Mouse (Mus musculus) ES-E14 (cell line): ENCODE data around the gene Il24.

ENCODE experiments used
- CHD2 ChIP-seq: IDR thresholded peaks from 2 replicates; pipeline ENCODE4 v1.6.1; 2014; ENCODE audit warnings: mild to moderate bottlenecking, low read depth, low read length, inconsistent platforms
- HCFC1 ChIP-seq: IDR thresholded peaks from 2 replicates; pipeline ENCODE4 v1.6.1; 2012; ENCODE audit warnings: low read length, inconsistent platforms, borderline replicate concordance; ENCODE audit not compliant: insufficient read depth
- ZC3H11A ChIP-seq: IDR thresholded peaks from 2 replicates; pipeline ENCODE4 v1.6.1; 2012; ENCODE audit warnings: low read depth, mild to moderate bottlenecking, inconsistent platforms, low read length, borderline replicate concordance

DNA sequence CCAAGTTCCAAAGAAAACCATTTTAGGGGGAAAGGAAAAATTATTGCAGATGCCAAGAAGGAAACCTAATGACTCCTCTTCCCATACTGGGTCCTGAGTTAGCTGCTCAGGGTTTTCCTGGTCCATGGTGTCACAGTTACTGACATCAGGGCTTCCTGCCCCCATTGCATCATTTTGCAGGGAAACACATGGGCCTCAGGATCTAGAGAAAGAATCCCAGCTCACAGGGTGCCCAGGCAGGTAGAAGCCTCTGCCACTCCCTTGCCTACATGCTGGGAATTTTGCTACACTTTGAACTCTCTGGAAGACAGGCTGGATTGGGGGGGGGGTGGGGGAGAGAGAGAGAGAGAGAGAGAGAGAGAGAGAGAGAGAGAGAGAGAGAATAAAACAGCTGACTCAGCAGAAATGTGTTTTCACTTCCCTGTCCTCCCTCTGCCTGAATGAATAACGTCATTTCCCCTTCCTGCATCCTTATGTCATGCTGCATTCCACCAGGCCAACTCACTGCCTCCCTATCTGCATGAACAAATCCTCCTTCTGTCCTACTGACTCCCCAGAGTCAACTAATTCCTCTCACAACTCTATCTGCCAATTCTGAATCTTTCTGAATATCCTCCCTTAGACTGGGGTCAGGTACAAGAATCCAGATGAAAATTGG, 31.2 kb upstream of the Il24 start:
- TF ChIP-seq ZC3H11A, result no peak
- TF ChIP-seq HCFC1, result no peak
- TF ChIP-seq CHD2, result no peak
